Mouse (Mus musculus): ENCODE results near the gene Ehmt1.

DNA sequence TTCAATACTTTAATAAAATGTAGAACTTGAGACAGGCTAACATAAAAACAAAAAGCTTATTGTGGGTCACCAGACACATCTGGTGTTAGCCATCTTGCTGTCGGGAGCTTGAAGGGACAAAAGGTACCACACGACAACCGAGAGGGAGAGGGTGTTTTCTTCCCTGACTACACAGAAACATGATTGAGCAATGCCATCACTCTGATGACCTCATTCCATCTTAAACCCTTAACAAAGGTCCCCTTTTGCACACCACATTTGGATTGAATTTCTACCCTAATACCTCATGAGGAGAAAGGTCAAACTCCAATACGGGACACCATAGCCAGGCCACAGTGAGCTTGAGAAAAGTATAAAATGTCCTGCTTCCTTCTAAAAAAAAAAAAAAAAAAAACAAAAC lies 132.2 kb downstream of the Ehmt1 start:
- TF ChIP-seq CTCF (conservative IDR thresholded peaks at IDR 0.05; ENCODE audit: low read length) (no peak), NANOG (IDR thresholded peaks at IDR 0.05; ENCODE audit: borderline replicate concordance, low read length) (no peak), POU5F1 (IDR thresholded peaks at IDR 0.05; ENCODE audit: borderline replicate concordance, low read length) (no peak)
